Mouse (Mus musculus) thymus, adult 2 months (tissue): ENCODE measurements around the gene Il1rl2.

Source experiments
- CTCF ChIP-seq: fragments of 200-500 bp; IDR thresholded peaks from 2 replicates; pipeline ENCODE4 v1.5.1; 2012; ENCODE audit warnings: mild to moderate bottlenecking, control low read depth, low read length, moderate library complexity, borderline replicate concordance; ENCODE audit not compliant: control insufficient read depth, poor library complexity, insufficient read depth; ENCODE audit errors: extremely low read depth
- POLR2A ChIP-seq: fragments of 200-500 bp; IDR thresholded peaks from 2 replicates; pipeline ENCODE4 v1.6.1; 2012; ENCODE audit warnings: mild to moderate bottlenecking, low read length, control low read depth, moderate library complexity; ENCODE audit not compliant: control insufficient read depth, poor library complexity, insufficient read depth; ENCODE audit errors: extremely low read depth

- no peak for TF ChIP-seq CTCF
- TF ChIP-seq POLR2A = no peak
Measured at GRCm38 (mm10) chr1:40399639-40400038, 75.2 kb downstream of the Il1rl2 start.
